Mouse (Mus musculus): ENCODE data around the gene Wnt9b. TPM values are rescaled to one million over a fixed set of nuclear protein-coding genes. Genes with fewer than 3 reads are reported as not detected.

The Wnt9b gene
- total and polyA plus RNA-seq, 3 experiments: not detected

- 0 out of 4 replicates have a peak, but pooled peaks cover 0 to 2% of the 10 kb centered on the region in 2 experiments for H3K27me3 ChIP-seq (ENCODE audit: control insufficient read depth in 1 of 2, insufficient read depth in 2 of 2, low read length in 2 of 2)
- H3K9ac ChIP-seq (ENCODE audit: control insufficient read depth, low read depth, low read length, poor library complexity, severe bottlenecking): no peak overlapping the region
- H3K79me2 ChIP-seq (ENCODE audit: control insufficient read depth, insufficient read depth, low read length, poor library complexity): no peaks in the 10 kb centered on the region
- H3K4me3 ChIP-seq (ENCODE audit: control insufficient read depth in 1 of 2, insufficient read depth in 1 of 2, low read depth in 2 of 2, low read length in 2 of 2): no peak overlapping the region
- no peaks in the 10 kb centered on the region for H3K36me3 ChIP-seq (ENCODE audit: control insufficient read depth in 1 of 2, insufficient read depth in 2 of 2, low read length in 2 of 2)
- no peaks in the 10 kb centered on the region for H3K9me3 ChIP-seq (replicated peaks; ENCODE audit: insufficient read depth, low read length)
- TF ChIP-seq MYB (IDR thresholded peaks at IDR 0.05; ENCODE audit: low read depth, low read length) (no peak), UBTF (IDR thresholded peaks at IDR 0.05; ENCODE audit: borderline replicate concordance, insufficient read depth, low read depth, low read length) (no peak), CTCF (IDR thresholded peaks at IDR 0.05 in 2 of 3, conservative IDR thresholded peaks at IDR 0.05 in 1 of 3; ENCODE audit: control insufficient read depth in 1 of 3, insufficient read depth in 1 of 3, low read depth in 2 of 3, low read length in 3 of 3, poor library complexity in 1 of 3, severe bottlenecking in 1 of 3) (peak; percentile 89 to 99 (median 92)), CHD1 (IDR thresholded peaks at IDR 0.05; ENCODE audit: low read depth, low read length) (no peak), MAZ (IDR thresholded peaks at IDR 0.05; ENCODE audit: low read depth, low read length) (no peak), TCF12 (IDR thresholded peaks at IDR 0.05; ENCODE audit: low read depth, low read length) (no peak), TAL1 (IDR thresholded peaks at IDR 0.05; ENCODE audit: low read length) (no peak), NELFE (IDR thresholded peaks at IDR 0.05; ENCODE audit: low read depth, low read length) (no peak), GATA1 (IDR thresholded peaks at IDR 0.05; ENCODE audit: low read depth, low read length) (no peak), KAT2A (conservative IDR thresholded peaks at IDR 0.05; ENCODE audit: low read depth, low read length) (no peak), GABPA (IDR thresholded peaks at IDR 0.05; ENCODE audit: low read depth, low read length) (no peak), EP300 (IDR thresholded peaks at IDR 0.05; ENCODE audit: low read depth in 1 of 2, low read length in 2 of 2) (no peak), ZKSCAN1 (IDR thresholded peaks at IDR 0.05; ENCODE audit: low read depth, low read length) (no peak), RAD21 (IDR thresholded peaks at IDR 0.05; ENCODE audit: low read depth, low read length) (peak; percentile 67), E2F4 (IDR thresholded peaks at IDR 0.05; ENCODE audit: borderline replicate concordance, low read depth, low read length) (no peak), TBP (IDR thresholded peaks at IDR 0.05; ENCODE audit: low read depth, low read length) (no peak), SMC3 (IDR thresholded peaks at IDR 0.05; ENCODE audit: low read depth, low read length) (peak; percentile 79), ZC3H11A (IDR thresholded peaks at IDR 0.05; ENCODE audit: low read depth, low read length) (peak; percentile 45)
- no peak overlapping the region for H3K27ac ChIP-seq (ENCODE audit: control insufficient read depth, low read depth, low read length)
- no peaks in the 10 kb centered on the region for H3K4me1 ChIP-seq (ENCODE audit: control insufficient read depth in 1 of 2, insufficient read depth in 2 of 2, low read length in 2 of 2)
- peak; percentile 71 for DNase-seq (ENCODE audit: low read depth, low spot score)
Measured at GRCm38 (mm10) chr11:103758706-103759105, 9.1 kb upstream of the Wnt9b start.

GRCm38 (mm10) chr11:103758054-103758453, 8.4 kb upstream of the Wnt9b start:
- H3K27ac ChIP-seq (ENCODE audit: control insufficient read depth, low read depth, low read length): no peak overlapping the region
- H3K9me3 ChIP-seq (replicated peaks; ENCODE audit: insufficient read depth, low read length): no peaks in the 10 kb centered on the region
- peak; percentile 13 for DNase-seq (ENCODE audit: low read depth, low spot score)
- no peak for TF ChIP-seq BHLHE40 (IDR thresholded peaks at IDR 0.05; ENCODE audit: borderline replicate concordance, low read depth, low read length)
- TF ChIP-seq SMC3 (IDR thresholded peaks at IDR 0.05; ENCODE audit: low read depth, low read length): 0 out of 2 replicates have a peak, but pooled peaks have one; percentile 8
- no peak for TF ChIP-seq MYB (IDR thresholded peaks at IDR 0.05; ENCODE audit: low read depth, low read length)
- TF ChIP-seq CHD2 (IDR thresholded peaks at IDR 0.05; ENCODE audit: low read length): no peak
- peak; percentile 40 to 47 (median 43); a peak in 5 of 6 replicates for TF ChIP-seq CTCF (IDR thresholded peaks at IDR 0.05 in 2 of 3, conservative IDR thresholded peaks at IDR 0.05 in 1 of 3; ENCODE audit: control insufficient read depth in 1 of 3, insufficient read depth in 1 of 3, low read depth in 2 of 3, low read length in 3 of 3, poor library complexity in 1 of 3, severe bottlenecking in 1 of 3)
- H3K36me3 ChIP-seq (ENCODE audit: control insufficient read depth in 1 of 2, insufficient read depth in 2 of 2, low read length in 2 of 2): no peaks in the 10 kb centered on the region
- no peak overlapping the region for H3K9ac ChIP-seq (ENCODE audit: control insufficient read depth, low read depth, low read length, poor library complexity, severe bottlenecking)
- peaks cover 0 to 2% of the 10 kb centered on the region in 2 experiments; a peak in 1 of 4 replicates for H3K27me3 ChIP-seq (ENCODE audit: control insufficient read depth in 1 of 2, insufficient read depth in 2 of 2, low read length in 2 of 2)
- no peaks in the 10 kb centered on the region for H3K4me1 ChIP-seq (ENCODE audit: control insufficient read depth in 1 of 2, insufficient read depth in 2 of 2, low read length in 2 of 2)
- no peak overlapping the region for H3K4me3 ChIP-seq (ENCODE audit: control insufficient read depth in 1 of 2, insufficient read depth in 1 of 2, low read depth in 2 of 2, low read length in 2 of 2)
- no peaks in the 10 kb centered on the region for H3K79me2 ChIP-seq (ENCODE audit: control insufficient read depth, insufficient read depth, low read length, poor library complexity)

All from MEL (cell line).